Mouse (Mus musculus): ENCODE results near the gene Card6.

GRCm38 (mm10) chr15:5144021-5144778, 35.9 kb upstream of the Card6 start:
- TF ChIP-seq CTCF (IDR thresholded peaks at IDR 0.05; ENCODE audit: low read depth, low read length) (no peak), POLR2AphosphoS5 (IDR thresholded peaks at IDR 0.05; ENCODE audit: insufficient replicate concordance, low read depth, low read length) (no peak), TAL1 (conservative IDR thresholded peaks at IDR 0.05; ENCODE audit: low read depth, low read length) (no peak)

All from G1E (cell line).